Mouse (Mus musculus) kidney, postnatal 14 days (tissue): ENCODE measurements around the gene Ell.
"Not testable (repeated sequence)": the region's sequence is repeated elsewhere in the genome, so short reads cannot be mapped to it uniquely, and the experiment has no call there.

Experiments used
- DNase-seq: peaks from one replicate; pipeline ENCODE4 v3.0.0; 2022; ENCODE audit warnings: mixed read lengths

Gene Ell

GRCm38 (mm10) chr8:70507027-70507393 is 32.2 kb upstream of the Ell start:
- DNase-seq, result no peak

GRCm38 (mm10) chr8:70509281-70509952 is 29.8 kb upstream of the Ell start:
- DNase-seq, result no peak

GRCm38 (mm10) chr8:70510228-70510915 is 28.9 kb upstream of the Ell start, which contains the start of gene Uba52:
Gene Uba52 (minus strand): TSS chr8:70510801.
- DNase-seq, result peak; percentile 98

- not testable (repeated sequence) for DNase-seq
These were observed 28.1 kb upstream of the Ell start for GRCm38 (mm10) chr8:70511174-70511573.

GRCm38 (mm10) chr8:70511770-70512169 is 27.5 kb upstream of the Ell start:
- no peak for DNase-seq

GRCm38 (mm10) chr8:70512253-70512903 is 26.9 kb upstream of the Ell start:
- no peak for DNase-seq

- DNase-seq, result no peak
These were observed 25.8 kb upstream of the Ell start for GRCm38 (mm10) chr8:70513441-70513840.

GRCm38 (mm10) chr8:70517940-70518643 is 21.2 kb upstream of the Ell start:
- no peak for DNase-seq

- DNase-seq, result no peak
These were observed 20.2 kb upstream of the Ell start for GRCm38 (mm10) chr8:70519043-70519442.

GRCm38 (mm10) chr8:70519606-70520005 is 19.7 kb upstream of the Ell start:
- no peak for DNase-seq

- DNase-seq, result peak; percentile 97
These were observed 16.5 kb upstream of the Ell start for GRCm38 (mm10) chr8:70522592-70523403.

- DNase-seq, result no peak
These were observed 12.1 kb upstream of the Ell start for GRCm38 (mm10) chr8:70527111-70527511.

GRCm38 (mm10) chr8:70527512-70528181 is 11.6 kb upstream of the Ell start, which contains the start of the genes Fkbp8 and Kxd1:
Gene Fkbp8 (plus strand): TSS chr8:70527724.
Gene Kxd1 (minus strand): TSS chr8:70527956.
- peak; percentile 99 for DNase-seq

GRCm38 (mm10) chr8:70528182-70528797 is 11.0 kb upstream of the Ell start:
- no peak for DNase-seq

GRCm38 (mm10) chr8:70529299-70529698 is 10.0 kb upstream of the Ell start:
- DNase-seq, result no peak

GRCm38 (mm10) chr8:70529741-70530161 is 9.5 kb upstream of the Ell start:
- no peak for DNase-seq

GRCm38 (mm10) chr8:70530314-70530713 is 8.9 kb upstream of the Ell start:
- no peak for DNase-seq

- DNase-seq, result no peak
These were observed 5.0 kb upstream of the Ell start for GRCm38 (mm10) chr8:70534281-70534680.

- DNase-seq, result no peak
These were observed 4.0 kb upstream of the Ell start for GRCm38 (mm10) chr8:70535221-70535620.

- DNase-seq, result no peak
These were observed 3.6 kb upstream of the Ell start for GRCm38 (mm10) chr8:70535701-70536100.

GRCm38 (mm10) chr8:70538024-70538579 is 1.2 kb upstream of the Ell start:
- peak; percentile 82 for DNase-seq
